Mouse (Mus musculus): Measurements from ENCODE around the gene Neo1.

DNA sequence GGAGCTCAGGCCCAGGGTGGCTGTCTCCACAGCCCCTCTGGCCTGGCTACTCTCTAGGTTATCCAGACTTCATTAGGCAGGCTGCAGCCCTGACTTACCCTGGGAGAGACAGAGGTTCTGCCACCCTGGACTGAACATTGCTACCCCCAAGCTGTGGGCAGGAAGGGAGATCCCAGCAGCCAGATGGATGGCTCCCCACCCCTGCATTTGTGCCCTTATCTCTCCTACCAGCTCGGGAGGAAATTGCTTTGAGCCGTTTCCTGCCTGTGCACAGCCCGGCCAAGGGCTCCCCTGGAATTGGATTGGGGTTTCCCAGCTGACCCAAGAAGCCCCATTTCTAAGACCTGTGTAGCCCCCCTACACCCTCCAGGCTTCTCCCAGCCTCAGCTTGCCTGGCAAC is 189.2 kb downstream of the Neo1 start:
- no peak for TF ChIP-seq CTCF (IDR thresholded peaks at IDR 0.05; ENCODE audit: low read depth)
- no peak for TF ChIP-seq EP300 (optimal IDR thresholded peaks at IDR 0.05)

Measured in stomach, postnatal 0 days (tissue).